Comparison of ENCODE assay signal across 14 mouse cellular contexts in genomic region chr13:84626397-84626796, GRCm38 (mm10).
A peak's percentile ranks its signal among the peaks of the same experiment; 100 is the strongest.
DNase-seq lines count a peak whose midpoint lies in the region; ATAC-seq and TF ChIP-seq lines count a peak whose summit lies in the region.
"Had no signal": no experiment of that assay in that cellular context is flagged by ENCODE, and none has a peak within 500 bp of the region (broad histone marks: within the 10 kb centered on the region; RNA-seq: fewer than 3 reads in every experiment).

No protein-coding gene starts in this region.

- H3K27me3 ChIP-seq in hindbrain, embryonic 10.5 days (ENCODE audit: insufficient read depth, poor library complexity, severe bottlenecking) = peaks cover 16% of the 10 kb centered on the region
- H3K27me3 ChIP-seq in hindbrain, embryonic 14.5 days (ENCODE audit: control insufficient read depth, insufficient read depth, low read length) = no peaks in the 10 kb centered on the region
- H3K27me3 ChIP-seq in midbrain, embryonic 11.5 days (ENCODE audit: control insufficient read depth, insufficient read depth, low read length) = peaks cover 5% of the 10 kb centered on the region; the same call in 1 of the 2 replicates
- no peaks in the 10 kb centered on the region for H3K27me3 ChIP-seq in midbrain, embryonic 15.5 days (replicated peaks)
- H3K27me3 ChIP-seq: limb, embryonic 12.5 days had no signal

- no peak for ATAC-seq in hindbrain, embryonic 14.5 days (ENCODE audit: low FRiP score)
- peak; percentile 69 for ATAC-seq in midbrain, embryonic 11.5 days (ENCODE audit: low FRiP score)
- ATAC-seq in midbrain, embryonic 15.5 days (replicated peaks) = no peak
- ATAC-seq: liver, postnatal 0 days had no signal

- no peak for TF ChIP-seq POLR2A in cortical plate, adult 2 months (IDR thresholded peaks at IDR 0.05; ENCODE audit: extremely low read depth, insufficient read depth, low read length)

- TF ChIP-seq CTCF in cortical plate, adult 2 months (IDR thresholded peaks at IDR 0.05; ENCODE audit: extremely low read depth, insufficient read depth, low read length) = peak; percentile 20; the same call in 1 of the 2 replicates

- H3K9ac ChIP-seq in hindbrain, embryonic 14.5 days = no peak overlapping the region
- H3K9ac ChIP-seq in midbrain, embryonic 11.5 days (ENCODE audit: low read length) = no peak overlapping the region
- H3K9ac ChIP-seq in midbrain, embryonic 15.5 days = no peak overlapping the region
- H3K9ac ChIP-seq: limb, embryonic 12.5 days; liver, postnatal 0 days had no signal

- H3K4me3 ChIP-seq in hindbrain, embryonic 10.5 days = no peak overlapping the region
- no peak overlapping the region for H3K4me3 ChIP-seq in hindbrain, embryonic 14.5 days (replicated peaks; ENCODE audit: low read length)
- no peak overlapping the region for H3K4me3 ChIP-seq in midbrain, embryonic 11.5 days (ENCODE audit: low read depth, low read length)
- no peak overlapping the region for H3K4me3 ChIP-seq in midbrain, embryonic 15.5 days
- no peak overlapping the region for H3K4me3 ChIP-seq in cortical plate, adult 2 months (ENCODE audit: insufficient read depth, low read length)
- H3K4me3 ChIP-seq: limb, embryonic 12.5 days had no signal

- peaks cover 21% of the 10 kb centered on the region for H3K4me1 ChIP-seq in hindbrain, embryonic 10.5 days (replicated peaks)
- H3K4me1 ChIP-seq in hindbrain, embryonic 14.5 days (replicated peaks; ENCODE audit: control insufficient read depth, insufficient read depth, low read length) = no peaks in the 10 kb centered on the region
- H3K4me1 ChIP-seq in midbrain, embryonic 11.5 days (ENCODE audit: control insufficient read depth, insufficient read depth, low read length) = peaks cover 5% of the 10 kb centered on the region; the same call in 1 of the 2 replicates
- H3K4me1 ChIP-seq in midbrain, embryonic 15.5 days = no peaks in the 10 kb centered on the region
- H3K4me1 ChIP-seq in cortical plate, adult 2 months (ENCODE audit: control insufficient read depth, insufficient read depth, low read length) = peaks cover 1% of the 10 kb centered on the region; the same call in 1 of the 2 replicates
- H3K4me1 ChIP-seq: limb, embryonic 12.5 days had no signal

- H3K4me2 ChIP-seq in hindbrain, embryonic 14.5 days (replicated peaks) = no peak overlapping the region
- H3K4me2 ChIP-seq in midbrain, embryonic 11.5 days = no peak overlapping the region
- no peak overlapping the region for H3K4me2 ChIP-seq in midbrain, embryonic 15.5 days
- H3K4me2 ChIP-seq: limb, embryonic 12.5 days had no signal

- no peaks in the 10 kb centered on the region for H3K36me3 ChIP-seq in hindbrain, embryonic 10.5 days
- no peaks in the 10 kb centered on the region for H3K36me3 ChIP-seq in hindbrain, embryonic 14.5 days (replicated peaks; ENCODE audit: control insufficient read depth, insufficient read depth)
- no peaks in the 10 kb centered on the region for H3K36me3 ChIP-seq in midbrain, embryonic 11.5 days (ENCODE audit: control insufficient read depth, insufficient read depth, low read length)
- no peaks in the 10 kb centered on the region for H3K36me3 ChIP-seq in midbrain, embryonic 15.5 days (replicated peaks)
- H3K36me3 ChIP-seq: limb, embryonic 12.5 days had no signal

- 28% methylated on average over 1 of the region's 1 CpGs for WGBS in hindbrain, embryonic 10.5 days
- WGBS in hindbrain, embryonic 14.5 days = 10% methylated on average over 1 of the region's 1 CpGs
- 23% methylated on average over 1 of the region's 1 CpGs for WGBS in midbrain, embryonic 11.5 days
- WGBS in midbrain, embryonic 15.5 days = 22% methylated on average over 1 of the region's 1 CpGs

- intact Hi-C loops in left cerebral cortex, postnatal 14 days (cut with DNase I) = no loop called here

- peak; percentile 26 for DNase-seq in hindbrain, embryonic 10.5 days (ENCODE audit: low spot score)
- no peak for DNase-seq in hindbrain, embryonic 14.5 days (ENCODE audit: low spot score)
- DNase-seq in midbrain, embryonic 11.5 days (ENCODE audit: low spot score, missing footprints) = no peak
- no peak for DNase-seq in ovary, postnatal 10 days (ENCODE audit: low spot score)
- DNase-seq in left cerebral cortex, postnatal 14 days (ENCODE audit: low spot score in 2 of 2) = no peak
- DNase-seq: adrenal gland, adult 8-10 months; heart, adult 11 months; kidney, adult 18-20 months; kidney, postnatal 36 days; layer of hippocampus, postnatal 36 days; liver, postnatal 0 days had no signal

- H3K9me3 ChIP-seq in hindbrain, embryonic 10.5 days = no peaks in the 10 kb centered on the region
- no peaks in the 10 kb centered on the region for H3K9me3 ChIP-seq in hindbrain, embryonic 14.5 days (ENCODE audit: control insufficient read depth, low read length)
- no peaks in the 10 kb centered on the region for H3K9me3 ChIP-seq in midbrain, embryonic 11.5 days (ENCODE audit: control insufficient read depth, low read length)
- no peaks in the 10 kb centered on the region for H3K9me3 ChIP-seq in midbrain, embryonic 15.5 days
- H3K9me3 ChIP-seq: limb, embryonic 12.5 days had no signal

- H3K27ac ChIP-seq in hindbrain, embryonic 10.5 days = peak overlapping the region; percentile 77
- no peak overlapping the region for H3K27ac ChIP-seq in hindbrain, embryonic 14.5 days
- H3K27ac ChIP-seq in midbrain, embryonic 11.5 days (ENCODE audit: low read depth, low read length) = 0 out of 2 replicates have a peak overlapping the region, but pooled peaks have one; percentile 5
- H3K27ac ChIP-seq in midbrain, embryonic 15.5 days = no peak overlapping the region
- no peak overlapping the region for H3K27ac ChIP-seq in cortical plate, adult 2 months (ENCODE audit: insufficient read depth, low read length)
- H3K27ac ChIP-seq: limb, embryonic 12.5 days had no signal

Comparison
In these comparisons a context has a peak if more than half of its experiments do, and no peak if none do; other contexts are left out.
1. H3K27ac ChIP-seq: peak in hindbrain, embryonic 10.5 days (single experiment) and midbrain, embryonic 11.5 days (single experiment); none in hindbrain, embryonic 14.5 days (single experiment), midbrain, embryonic 15.5 days (single experiment) and cortical plate, adult 2 months (single experiment).